ENCODE assay signal across 17 mouse cellular contexts in the genomic region with DNA sequence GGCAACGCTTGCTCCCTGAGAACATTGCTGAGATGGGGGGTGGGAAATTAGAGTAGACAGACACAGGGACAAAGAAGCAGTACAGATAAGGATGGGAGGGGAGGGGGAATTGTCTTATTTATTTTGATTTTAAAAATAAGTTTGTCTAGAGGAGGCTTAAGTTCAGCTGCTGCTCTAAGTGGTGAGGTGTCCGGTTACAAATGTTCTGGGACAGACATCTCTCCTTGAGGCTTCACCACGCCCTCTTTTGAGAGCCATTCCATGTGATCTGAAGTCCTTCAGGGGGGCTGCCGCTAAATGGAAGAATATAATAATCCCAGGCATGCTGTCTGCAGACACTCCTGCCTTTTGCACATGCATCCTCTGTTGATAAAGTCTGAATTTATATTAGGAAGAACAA.
DNase-seq lines count a peak whose midpoint lies in the region; ATAC-seq lines count a peak whose summit lies in the region.
"Had no signal": no experiment of that assay in that cellular context is flagged by ENCODE, and none has a peak within 500 bp of the region (broad histone marks: within the 10 kb centered on the region; RNA-seq: fewer than 3 reads in every experiment).

No protein-coding gene starts in this region.

- H3K4me1 ChIP-seq in heart, embryonic 12.5 days (replicated peaks): peaks cover 34% of the 10 kb centered on the region
- peaks cover 9% of the 10 kb centered on the region for H3K4me1 ChIP-seq in lung, embryonic 16.5 days (replicated peaks; ENCODE audit: control insufficient read depth, insufficient read depth, low read length)
- 0 out of 2 replicates have a peak, but pooled peaks cover 7% of the 10 kb centered on the region for H3K4me1 ChIP-seq in embryonic facial prominence, embryonic 15.5 days
- H3K4me1 ChIP-seq: liver, embryonic 13.5 days; midbrain, embryonic 15.5 days had no signal

- intact Hi-C loops in heart, postnatal 36 days (cut with DNase I): no loop called here

- peak overlapping the region; percentile 3; the same call in 1 of the 2 replicates for H3K4me2 ChIP-seq in heart, embryonic 12.5 days
- no peak overlapping the region for H3K4me2 ChIP-seq in lung, embryonic 16.5 days (ENCODE audit: low read depth, low read length)
- no peak overlapping the region for H3K4me2 ChIP-seq in embryonic facial prominence, embryonic 15.5 days (replicated peaks)
- H3K4me2 ChIP-seq: embryonic facial prominence, embryonic 13.5 days; forebrain, embryonic 12.5 days; hindbrain, embryonic 14.5 days; liver, embryonic 13.5 days; midbrain, embryonic 15.5 days had no signal

- peak; percentile 36; the same call in 1 of the 2 replicates for ATAC-seq in heart, embryonic 12.5 days (ENCODE audit: insufficient number of reproducible peaks, low FRiP score)
- ATAC-seq in lung, embryonic 16.5 days (ENCODE audit: low read depth): peak; percentile 88
- peak; percentile 51; the same call in 1 of the 2 replicates for ATAC-seq in embryonic facial prominence, embryonic 15.5 days (ENCODE audit: insufficient number of reproducible peaks, low FRiP score, low TSS enrichment, low read depth)
- ATAC-seq: intestine, embryonic 16.5 days; midbrain, embryonic 15.5 days had no signal

- H3K36me3 ChIP-seq in heart, embryonic 12.5 days: no peaks in the 10 kb centered on the region
- no peaks in the 10 kb centered on the region for H3K36me3 ChIP-seq in lung, embryonic 16.5 days (ENCODE audit: control insufficient read depth, insufficient read depth, low read length)
- no peaks in the 10 kb centered on the region for H3K36me3 ChIP-seq in embryonic facial prominence, embryonic 15.5 days
- H3K36me3 ChIP-seq: embryonic facial prominence, embryonic 13.5 days; forebrain, embryonic 12.5 days; liver, embryonic 13.5 days; midbrain, embryonic 15.5 days had no signal

- 34% methylated on average over 4 of the region's 4 CpGs for WGBS in heart, embryonic 12.5 days
- 17% methylated on average over 4 of the region's 4 CpGs for WGBS in lung, embryonic 16.5 days
- WGBS in embryonic facial prominence, embryonic 15.5 days: 19% methylated on average over 4 of the region's 4 CpGs

- no peak for DNase-seq in heart, postnatal 36 days
- no peak for DNase-seq in lung, adult 18-20 months
- peak; percentile 74 for DNase-seq in skeletal muscle tissue, adult 2 months (ENCODE audit: low read depth, low spot score)
- DNase-seq in spleen, postnatal 10 days (ENCODE audit: low spot score in 2 of 2): no peak
- DNase-seq: adrenal gland, postnatal 25 days; cerebellum, adult 9-11 months; kidney, postnatal 36 days; liver, embryonic 13.5 days; thymus, postnatal 14 days had no signal

- peak overlapping the region; percentile 12; the same call in 1 of the 2 replicates for H3K27ac ChIP-seq in heart, embryonic 12.5 days (ENCODE audit: poor library complexity, severe bottlenecking)
- H3K27ac ChIP-seq in lung, embryonic 16.5 days (ENCODE audit: low read length): no peak overlapping the region
- peak overlapping the region; percentile 55 for H3K27ac ChIP-seq in embryonic facial prominence, embryonic 15.5 days (replicated peaks)
- H3K27ac ChIP-seq: embryonic facial prominence, embryonic 13.5 days; forebrain, embryonic 12.5 days; hindbrain, embryonic 14.5 days; liver, embryonic 13.5 days; midbrain, embryonic 15.5 days had no signal

- H3K9ac ChIP-seq in heart, embryonic 12.5 days: no peak overlapping the region
- H3K9ac ChIP-seq in lung, embryonic 16.5 days (ENCODE audit: low read length): no peak overlapping the region
- no peak overlapping the region for H3K9ac ChIP-seq in embryonic facial prominence, embryonic 15.5 days
- H3K9ac ChIP-seq: embryonic facial prominence, embryonic 13.5 days; forebrain, embryonic 12.5 days; hindbrain, embryonic 14.5 days; liver, embryonic 13.5 days; midbrain, embryonic 15.5 days had no signal

- no peak overlapping the region for H3K4me3 ChIP-seq in heart, embryonic 12.5 days
- no peak overlapping the region for H3K4me3 ChIP-seq in lung, embryonic 16.5 days (ENCODE audit: low read length)
- H3K4me3 ChIP-seq in embryonic facial prominence, embryonic 15.5 days (replicated peaks): no peak overlapping the region
- H3K4me3 ChIP-seq: embryonic facial prominence, embryonic 13.5 days; forebrain, embryonic 12.5 days; liver, embryonic 13.5 days; midbrain, embryonic 15.5 days had no signal

- peaks cover 9% of the 10 kb centered on the region; the same call in 1 of the 2 replicates for H3K9me3 ChIP-seq in heart, embryonic 12.5 days (replicated peaks)
- H3K9me3 ChIP-seq in lung, embryonic 16.5 days (ENCODE audit: control insufficient read depth, low read length): peaks cover 6% of the 10 kb centered on the region
- H3K9me3 ChIP-seq in embryonic facial prominence, embryonic 15.5 days (replicated peaks): no peaks in the 10 kb centered on the region
- H3K9me3 ChIP-seq: liver, embryonic 13.5 days; midbrain, embryonic 15.5 days had no signal

- no peaks in the 10 kb centered on the region for H3K27me3 ChIP-seq in heart, embryonic 12.5 days (replicated peaks)
- H3K27me3 ChIP-seq in lung, embryonic 16.5 days (ENCODE audit: control insufficient read depth, insufficient read depth, low read depth, low read length): no peaks in the 10 kb centered on the region
- H3K27me3 ChIP-seq in embryonic facial prominence, embryonic 15.5 days: no peaks in the 10 kb centered on the region
- H3K27me3 ChIP-seq: embryonic facial prominence, embryonic 13.5 days; forebrain, embryonic 12.5 days; liver, embryonic 13.5 days; midbrain, embryonic 15.5 days had no signal

Comparison
In these comparisons a context has a peak if more than half of its experiments do, and no peak if none do; other contexts are left out.
1. ATAC-seq: peak in every context shown above with its lines; median percentile 88 in lung, embryonic 16.5 days; 51 in embryonic facial prominence, embryonic 15.5 days; 36 in heart, embryonic 12.5 days.